18 mouse cellular contexts compared by ENCODE assay signal in genomic region chr6:82458762-82459389, GRCm38 (mm10). TPM values are rescaled to one million over a fixed set of nuclear protein-coding genes. Genes with fewer than 3 reads are reported as not detected.
DNase-seq lines count a peak whose midpoint lies in the region; ATAC-seq lines count a peak whose summit lies in the region.
"Had no signal": no experiment of that assay in that cellular context is flagged by ENCODE, and none has a peak within 500 bp of the region (broad histone marks: within the 10 kb centered on the region; RNA-seq: fewer than 3 reads in every experiment).

No protein-coding gene starts in this region.

- no peak for DNase-seq in forebrain, embryonic 10.5 days (ENCODE audit: extremely low spot score, low spot score)
- DNase-seq in layer of hippocampus, adult 11-12 months (ENCODE audit: low spot score), result peak; percentile 4
- DNase-seq in layer of hippocampus, adult 9-11 months, result no peak
- peak; percentile 29 for DNase-seq in right cerebral cortex, postnatal 4 days
- DNase-seq in right cerebral cortex, adult 18-20 months, result no peak
- no peak for DNase-seq in c-Kit-positive CD71-positive TER-119-positive erythroid progenitor cells, embryonic 14.5 days (ENCODE audit: low spot score)
- no peak for DNase-seq in thymus, postnatal 10 days (ENCODE audit: low spot score in 2 of 2)
- DNase-seq: B cell, adult 2 months; cerebellum, adult 9-10 months; kidney, postnatal 14 days; lung, embryonic 14.5 days; thymus, adult 18-20 months had no signal

- no peaks in the 10 kb centered on the region for H3K27me3 ChIP-seq in forebrain, embryonic 13.5 days
- H3K27me3 ChIP-seq in forebrain, embryonic 10.5 days (ENCODE audit: poor library complexity, severe bottlenecking), result no peaks in the 10 kb centered on the region
- H3K27me3 ChIP-seq: heart, embryonic 13.5 days had no signal

- H3K4me1 ChIP-seq in forebrain, embryonic 13.5 days, result peaks cover 15% of the 10 kb centered on the region
- H3K4me1 ChIP-seq in forebrain, embryonic 10.5 days, result no peaks in the 10 kb centered on the region

- H3K4me3 ChIP-seq in forebrain, embryonic 13.5 days, result no peak overlapping the region
- H3K4me3 ChIP-seq in forebrain, embryonic 10.5 days, result no peak overlapping the region
- H3K4me3 ChIP-seq: erythroblast, embryonic 14.5 days; heart, embryonic 13.5 days; myocyte had no signal

- no peak overlapping the region for H3K9ac ChIP-seq in forebrain, embryonic 13.5 days
- H3K9ac ChIP-seq: heart, embryonic 13.5 days; lung, embryonic 14.5 days had no signal

- peak overlapping the region; percentile 10; the same call in 1 of the 2 replicates for H3K4me2 ChIP-seq in forebrain, embryonic 13.5 days
- H3K4me2 ChIP-seq: heart, embryonic 13.5 days; liver, embryonic 11.5 days; lung, embryonic 14.5 days had no signal

- ATAC-seq in forebrain, embryonic 13.5 days, result peak; percentile 88

- no peaks in the 10 kb centered on the region for H3K36me3 ChIP-seq in forebrain, embryonic 13.5 days (ENCODE audit: poor library complexity, severe bottlenecking)
- H3K36me3 ChIP-seq in forebrain, embryonic 10.5 days (replicated peaks), result no peaks in the 10 kb centered on the region
- H3K36me3 ChIP-seq: heart, embryonic 13.5 days had no signal

- H3K9me3 ChIP-seq in forebrain, embryonic 13.5 days (replicated peaks), result no peaks in the 10 kb centered on the region
- no peaks in the 10 kb centered on the region for H3K9me3 ChIP-seq in forebrain, embryonic 10.5 days
- H3K9me3 ChIP-seq: heart, embryonic 13.5 days had no signal

- 42% methylated on average over 15 of the region's 15 CpGs for WGBS in forebrain, embryonic 13.5 days
- 88% methylated on average over 15 of the region's 15 CpGs for WGBS in forebrain, embryonic 10.5 days

- H3K27ac ChIP-seq in forebrain, embryonic 13.5 days, result 0 out of 2 replicates have a peak overlapping the region, but pooled peaks have one; percentile 20
- H3K27ac ChIP-seq in forebrain, embryonic 10.5 days, result no peak overlapping the region
- H3K27ac ChIP-seq: heart, embryonic 13.5 days; macrophage had no signal

RNA-seq across cellular contexts. Expression of gene Tacr1, which starts 56.7 kb away (rescaled TPM):
- polyA plus RNA-seq in forebrain, embryonic 13.5 days (2015; fragmentation: Nextera tagmentation; extraction: Ambion mirVana), result 0.72 and 1.2 TPM in 2 replicates
- 0.12 and 0.21 TPM in 2 replicates for polyA plus RNA-seq in forebrain, embryonic 10.5 days (2016; fragmentation: Nextera tagmentation; extraction: Ambion mirVana)
- polyA plus RNA-seq: erythroblast, embryonic 14.5 days; liver, embryonic 11.5 days; macrophage; myocyte had no signal

Comparison
In these comparisons a context has a peak if more than half of its experiments do, and no peak if none do; other contexts are left out.
1. DNase-seq: peak in layer of hippocampus, adult 11-12 months (single experiment) and right cerebral cortex, postnatal 4 days (single experiment); none in forebrain, embryonic 10.5 days (single experiment), layer of hippocampus, adult 9-11 months (single experiment), right cerebral cortex, adult 18-20 months (single experiment), c-Kit-positive CD71-positive TER-119-positive erythroid progenitor cells, embryonic 14.5 days (single experiment) and thymus, postnatal 10 days (0 of 2).